Mouse (Mus musculus) E14TG2a.4 (cell line): ENCODE data around the gene Tns3.

ENCODE experiments used
- H3K27me3 ChIP-seq: 2 replicates; pipeline ENCODE4 v1.6.1; 2014; ENCODE audit warnings: low read length, control low read depth; ENCODE audit not compliant: insufficient read depth
- H3K36me3 ChIP-seq: 2 replicates; pipeline ENCODE4 v1.6.1; 2014; ENCODE audit warnings: low read length, control low read depth; ENCODE audit not compliant: insufficient read depth
- H3K4me1 ChIP-seq: replicated peaks from 2 replicates; pipeline ENCODE4 v1.6.1; 2014; ENCODE audit warnings: low read depth, low read length, control low read depth
- H3K4me3 ChIP-seq: replicated peaks from 2 replicates; pipeline ENCODE4 v1.5.1; 2014; ENCODE audit warnings: mild to moderate bottlenecking, low read length
- H3K9me3 ChIP-seq: 2 replicates; pipeline ENCODE4 v1.6.1; 2014; ENCODE audit warnings: low read length, control low read depth
- CTCF ChIP-seq: conservative IDR thresholded peaks from 2 replicates; pipeline ENCODE4 v1.5.1; 2014; ENCODE audit warnings: low read length
- NANOG ChIP-seq: IDR thresholded peaks from 2 replicates; pipeline ENCODE4 v1.6.1; 2014; ENCODE audit warnings: borderline replicate concordance, low read length, mixed read lengths
- POU5F1 ChIP-seq: IDR thresholded peaks from 2 replicates; pipeline ENCODE4 v1.6.1; 2014; ENCODE audit warnings: low read length, borderline replicate concordance

Tns3 gene

DNA sequence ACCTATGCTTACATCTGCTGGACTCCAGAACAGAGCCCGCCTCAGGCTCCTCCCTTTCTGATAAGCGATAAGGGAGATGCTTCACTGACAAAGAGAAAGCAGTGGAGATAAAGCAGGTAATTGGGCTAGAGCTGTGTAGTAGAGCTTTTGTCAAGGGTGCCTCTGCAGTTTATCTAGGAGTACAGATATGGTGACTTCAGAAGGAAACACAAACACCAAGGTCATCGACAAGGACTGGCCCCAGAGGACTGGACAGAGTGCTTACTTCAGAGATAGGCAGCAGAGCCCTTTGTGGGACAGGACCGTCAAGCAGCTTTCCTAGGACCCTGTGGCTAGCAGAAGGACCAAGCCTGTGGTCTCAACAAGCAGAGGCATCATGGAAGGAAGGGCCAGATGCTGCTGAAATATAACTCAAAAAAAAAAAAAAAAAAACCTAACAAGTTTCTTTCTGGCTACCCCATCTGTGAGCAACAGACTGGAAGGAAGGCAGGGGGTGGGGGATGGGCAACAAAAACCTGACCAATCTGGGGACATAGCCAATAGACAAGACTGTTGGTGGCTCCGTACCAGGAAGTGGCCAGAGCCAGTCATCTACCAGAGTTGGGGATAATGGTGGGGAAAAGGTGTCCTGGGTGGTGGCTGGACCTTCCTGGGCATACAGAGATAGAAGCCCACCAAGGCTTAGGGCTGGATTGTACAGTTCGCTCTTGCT, 25.2 kb downstream of the Tns3 start:
- Histone ChIP-seq H3K9me3 (no peaks in the 10 kb centered on the region), H3K4me3 (peak overlapping the region; percentile 60), H3K4me1 (peaks cover 97% of the 10 kb centered on the region), H3K27me3 (no peaks in the 10 kb centered on the region), H3K36me3 (peaks cover 10% of the 10 kb centered on the region)
- TF ChIP-seq NANOG (no peak), CTCF (no peak), POU5F1 (no peak)

DNA sequence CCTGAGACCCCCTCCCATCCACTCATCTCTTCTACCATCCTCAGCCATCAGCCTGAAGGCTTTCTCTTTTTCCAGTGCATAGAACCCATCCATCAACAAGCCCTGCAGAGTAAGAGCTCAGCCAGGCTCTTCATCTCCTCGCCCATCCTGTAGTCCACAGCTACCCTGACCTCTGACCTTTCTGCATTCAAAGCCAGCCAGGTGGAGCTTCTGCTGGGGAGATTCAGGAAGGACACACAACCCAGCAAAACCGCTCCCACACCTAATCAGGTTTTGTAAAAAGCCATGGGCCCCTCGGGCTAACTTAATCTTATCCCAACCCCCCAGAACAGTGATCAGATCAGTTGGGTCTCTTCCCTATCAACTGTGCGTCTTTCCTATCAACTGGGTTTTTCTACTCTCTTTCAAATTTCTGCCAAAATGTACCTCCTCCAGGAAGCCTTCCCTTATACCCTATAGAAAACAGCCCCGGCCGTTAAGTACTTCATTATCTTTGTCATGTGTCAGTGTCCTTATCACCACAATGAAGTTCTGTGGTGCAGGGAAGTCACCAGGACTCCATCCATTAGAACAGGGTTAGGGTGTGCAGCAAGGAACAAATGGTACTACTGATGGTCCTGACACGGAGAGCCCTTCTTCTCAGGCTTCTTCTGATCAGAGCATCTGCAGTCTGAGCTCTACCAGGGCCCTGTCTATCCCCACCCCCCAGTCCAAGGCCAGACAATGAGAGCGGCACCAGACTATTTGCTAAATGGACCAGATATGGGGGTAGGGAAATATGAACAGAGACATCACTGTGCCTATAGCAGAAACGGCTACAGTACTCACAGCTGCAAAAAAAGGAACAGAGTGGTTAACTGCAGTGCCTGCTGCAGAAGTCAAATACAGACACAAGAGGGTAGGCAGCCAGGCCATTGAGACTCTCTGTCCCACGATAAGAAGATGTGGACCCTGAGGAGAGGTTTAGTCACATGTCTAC, 26.6 kb downstream of the Tns3 start:
- no peaks in the 10 kb centered on the region for H3K27me3 ChIP-seq
- H3K9me3 ChIP-seq, result no peaks in the 10 kb centered on the region
- peak overlapping the region; percentile 37 for H3K4me3 ChIP-seq
- H3K36me3 ChIP-seq, result peaks cover 6% of the 10 kb centered on the region
- TF ChIP-seq POU5F1, result no peak
- no peak for TF ChIP-seq NANOG
- TF ChIP-seq CTCF, result no peak
- H3K4me1 ChIP-seq, result peaks cover 94% of the 10 kb centered on the region

GRCm38 (mm10) chr11:8636680-8637079, 27.7 kb downstream of the Tns3 start:
- H3K36me3 ChIP-seq, result peaks cover 6% of the 10 kb centered on the region
- H3K4me1 ChIP-seq, result peaks cover 96% of the 10 kb centered on the region
- H3K4me3 ChIP-seq, result peak overlapping the region; percentile 37
- TF ChIP-seq POU5F1, result no peak
- H3K9me3 ChIP-seq, result no peaks in the 10 kb centered on the region
- no peaks in the 10 kb centered on the region for H3K27me3 ChIP-seq

GRCm38 (mm10) chr11:8635778-8636177, 28.6 kb downstream of the Tns3 start:
- no peak for TF ChIP-seq POU5F1
- TF ChIP-seq NANOG, result peak; percentile 41; the same call in 1 of the 2 replicates
- H3K4me3 ChIP-seq, result peak overlapping the region; percentile 54
- peaks cover 96% of the 10 kb centered on the region for H3K4me1 ChIP-seq
- H3K36me3 ChIP-seq, result peaks cover 6% of the 10 kb centered on the region
- no peaks in the 10 kb centered on the region for H3K27me3 ChIP-seq
- no peaks in the 10 kb centered on the region for H3K9me3 ChIP-seq

DNA sequence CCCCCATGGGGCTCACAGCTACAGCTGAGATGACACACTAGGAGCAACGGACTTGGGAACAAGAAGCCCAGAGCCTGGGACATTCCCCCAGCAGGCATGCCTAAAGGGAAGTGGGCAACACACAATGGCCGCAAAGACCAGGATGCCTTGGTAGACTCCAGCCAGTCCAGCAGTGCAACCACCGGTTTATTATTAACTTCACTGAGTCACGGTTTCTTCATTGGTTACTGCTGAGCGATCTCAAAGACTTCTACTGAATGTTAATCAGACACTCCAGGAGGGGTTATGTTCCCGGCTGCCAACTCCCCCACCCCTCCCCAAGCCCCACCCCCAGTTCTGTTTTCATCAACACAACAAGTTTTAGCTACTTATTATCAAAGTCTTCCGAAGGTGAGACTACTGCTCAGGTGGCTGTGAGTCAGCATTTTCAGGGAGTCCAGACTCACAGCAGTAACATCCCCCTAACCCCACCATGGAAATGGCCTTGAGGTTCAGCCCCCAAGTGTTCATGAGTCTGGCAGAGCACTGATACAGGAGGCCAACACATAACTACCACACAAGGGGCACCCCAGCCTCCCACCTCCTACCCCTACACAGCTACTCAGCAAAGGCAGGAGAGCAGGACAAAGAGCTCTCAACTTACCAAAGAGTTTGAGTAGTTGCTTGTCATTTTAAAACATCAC, 29.5 kb downstream of the Tns3 start:
- H3K4me3 ChIP-seq, result peak overlapping the region; percentile 62
- TF ChIP-seq NANOG (no peak), POU5F1 (no peak), CTCF (no peak)
- peaks cover 6% of the 10 kb centered on the region for H3K36me3 ChIP-seq
- H3K27me3 ChIP-seq, result no peaks in the 10 kb centered on the region
- no peaks in the 10 kb centered on the region for H3K9me3 ChIP-seq
- H3K4me1 ChIP-seq, result peaks cover 95% of the 10 kb centered on the region

DNA sequence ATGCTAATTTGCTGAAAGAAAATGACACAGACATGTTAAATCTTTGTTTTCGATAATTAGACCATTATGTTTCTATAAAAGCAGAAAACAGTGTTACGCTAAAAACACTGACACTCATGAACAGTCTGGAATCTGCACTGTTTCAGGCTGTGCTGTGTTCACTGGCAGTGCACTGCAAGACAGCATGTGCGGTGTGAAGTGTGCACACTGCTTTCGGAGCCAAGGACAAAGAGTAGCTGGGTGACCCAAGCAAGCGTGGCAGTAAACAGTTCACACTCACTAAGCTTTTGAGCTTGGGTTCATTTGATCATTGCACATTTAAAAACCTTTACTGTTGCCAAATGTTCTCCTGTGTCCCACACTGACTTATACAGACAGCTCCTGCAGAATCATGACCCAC, 32.2 kb downstream of the Tns3 start:
- TF ChIP-seq POU5F1 (no peak), NANOG (no peak), CTCF (no peak)
- peaks cover 16% of the 10 kb centered on the region for H3K36me3 ChIP-seq
- no peak overlapping the region for H3K4me3 ChIP-seq
- no peaks in the 10 kb centered on the region for H3K27me3 ChIP-seq
- H3K9me3 ChIP-seq, result no peaks in the 10 kb centered on the region
- peaks cover 95% of the 10 kb centered on the region for H3K4me1 ChIP-seq

GRCm38 (mm10) chr11:8629862-8630390, 34.4 kb downstream of the Tns3 start:
- Histone ChIP-seq H3K9me3 (no peaks in the 10 kb centered on the region), H3K4me3 (peak overlapping the region; percentile 54), H3K27me3 (no peaks in the 10 kb centered on the region), H3K36me3 (peaks cover 16% of the 10 kb centered on the region), H3K4me1 (peaks cover 94% of the 10 kb centered on the region)
- TF ChIP-seq CTCF (no peak), POU5F1 (no peak), NANOG (no peak)

DNA sequence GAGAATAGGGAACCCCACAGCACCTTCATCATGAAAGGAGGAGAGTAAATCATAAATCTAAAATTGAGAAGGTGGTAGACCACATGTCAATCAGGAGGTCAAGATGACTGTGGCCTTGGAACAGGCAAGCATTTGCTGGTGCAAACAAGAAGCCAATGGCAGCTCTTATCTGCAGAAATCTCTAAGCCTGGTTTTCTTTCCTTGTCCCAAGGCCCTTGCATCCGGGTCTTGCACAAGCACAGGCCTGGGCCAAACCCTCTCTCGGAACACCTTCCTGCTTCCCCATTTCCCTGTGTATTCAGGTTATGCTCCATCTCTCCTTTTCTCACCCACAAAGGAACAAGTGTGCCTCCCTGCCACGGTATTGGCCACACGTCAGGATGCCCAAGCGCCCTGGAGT, 35.0 kb downstream of the Tns3 start:
- TF ChIP-seq CTCF (no peak), NANOG (no peak), POU5F1 (no peak)
- H3K27me3 ChIP-seq, result no peaks in the 10 kb centered on the region
- H3K36me3 ChIP-seq, result peaks cover 16% of the 10 kb centered on the region
- peaks cover 92% of the 10 kb centered on the region for H3K4me1 ChIP-seq
- H3K9me3 ChIP-seq, result no peaks in the 10 kb centered on the region
- H3K4me3 ChIP-seq, result peak overlapping the region; percentile 54
